Mouse (Mus musculus): ENCODE measurements around the gene Ece1.

Ece1 gene

DNA sequence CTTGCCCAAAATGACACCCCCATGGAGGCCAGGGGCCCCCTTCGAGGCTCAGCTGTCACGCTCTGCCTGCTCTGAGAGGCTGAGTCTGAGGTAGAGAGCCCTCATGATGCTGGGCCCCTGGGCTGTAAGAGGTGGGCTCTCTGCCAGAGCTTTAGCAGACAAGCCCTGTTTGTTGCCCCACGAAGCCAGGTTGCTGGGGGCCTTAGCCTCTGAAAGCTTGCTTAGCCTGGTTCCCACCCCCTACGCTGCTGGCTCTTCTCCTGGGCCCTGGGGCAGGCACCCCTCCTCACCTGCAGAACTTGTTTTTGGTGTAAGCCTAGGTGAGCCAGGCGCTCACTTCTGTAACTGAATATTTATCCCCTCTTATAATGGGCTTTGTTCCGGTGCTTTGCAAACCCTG is 55.6 kb downstream of the Ece1 start:
- DNase-seq (ENCODE audit: low spot score) = no peak

- DNase-seq (ENCODE audit: low spot score) = no peak
Observed at GRCm38 (mm10) chr4:137918559-137918958, 56.5 kb downstream of the Ece1 start.

- no peak for DNase-seq (ENCODE audit: low spot score)
Observed at GRCm38 (mm10) chr4:137919116-137919515, 57.1 kb downstream of the Ece1 start.

DNA sequence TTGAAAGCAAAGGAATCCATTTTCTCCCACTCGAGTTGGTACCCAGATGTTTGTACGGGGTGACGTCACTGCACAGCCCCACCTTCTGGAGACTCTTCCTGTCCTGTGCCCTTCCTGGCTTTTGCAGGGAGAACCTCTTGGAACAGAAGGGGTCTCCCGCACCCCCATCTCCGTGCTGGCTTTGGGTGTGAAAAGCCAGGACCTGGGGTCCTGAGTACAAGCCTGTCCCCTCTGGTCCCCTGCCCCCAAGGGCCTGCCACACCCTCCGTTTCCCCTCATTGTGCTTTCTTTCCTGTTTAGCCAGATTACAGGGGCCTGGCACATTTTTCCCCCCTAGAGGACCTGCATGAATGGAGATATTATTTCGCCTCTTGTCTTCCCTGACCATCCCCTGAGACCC is 58.0 kb downstream of the Ece1 start:
- DNase-seq (ENCODE audit: low spot score) = no peak

DNA sequence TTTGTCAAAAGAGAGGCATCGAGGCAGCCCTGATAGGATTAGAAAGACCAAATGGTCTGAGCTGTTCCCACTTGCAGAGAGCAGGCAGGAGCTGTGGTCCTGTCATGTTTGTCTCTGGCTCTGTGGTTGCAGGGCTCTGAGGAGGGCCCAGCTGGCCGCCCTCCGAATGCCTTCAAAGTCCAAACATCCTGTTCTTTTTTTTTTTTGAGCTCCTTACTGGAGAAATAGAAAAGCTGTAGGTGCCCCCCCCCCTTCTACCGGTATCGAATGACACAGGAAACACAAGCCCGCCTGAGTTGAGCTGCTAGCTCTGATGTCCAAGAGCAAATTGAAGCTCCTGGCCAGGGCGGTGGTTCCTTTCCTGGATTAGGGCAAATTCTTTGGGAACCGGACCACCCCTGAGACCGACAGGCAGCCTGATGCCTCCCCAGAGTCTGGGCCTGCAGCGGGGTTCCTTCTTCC is 58.5 kb downstream of the Ece1 start:
- peak; percentile 75 for DNase-seq (ENCODE audit: low spot score)

GRCm38 (mm10) chr4:137921510-137921909 is 59.5 kb downstream of the Ece1 start:
- DNase-seq (ENCODE audit: low spot score) = no peak

- DNase-seq (ENCODE audit: low spot score) = no peak
Observed at GRCm38 (mm10) chr4:137923052-137923451, 61.0 kb downstream of the Ece1 start.

GRCm38 (mm10) chr4:137925176-137925575 is 63.1 kb downstream of the Ece1 start:
- no peak for DNase-seq (ENCODE audit: low spot score)

DNA sequence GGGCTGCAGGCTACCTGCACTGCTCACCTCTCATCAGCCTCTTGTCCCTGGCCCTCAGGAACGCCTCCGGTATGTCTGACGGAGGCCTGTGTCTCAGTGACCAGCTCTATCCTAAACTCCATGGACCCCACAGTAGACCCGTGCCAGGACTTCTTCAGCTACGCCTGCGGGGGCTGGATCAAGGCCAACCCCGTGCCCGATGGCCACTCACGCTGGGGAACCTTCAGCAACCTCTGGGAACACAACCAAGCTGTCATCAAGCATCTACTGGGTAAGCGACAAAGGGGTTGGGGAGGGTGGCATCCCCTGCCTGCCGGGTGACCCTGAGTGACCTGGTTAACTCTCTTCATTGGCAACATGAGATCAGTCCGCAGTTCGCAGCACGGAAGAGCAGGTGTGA is 64.1 kb downstream of the Ece1 start:
- no peak for DNase-seq (ENCODE audit: low spot score)

GRCm38 (mm10) chr4:137927136-137927535 is 65.1 kb downstream of the Ece1 start:
- no peak for DNase-seq (ENCODE audit: low spot score)

GRCm38 (mm10) chr4:137927741-137928535 is 65.9 kb downstream of the Ece1 start:
- DNase-seq (ENCODE audit: low spot score) = no peak

GRCm38 (mm10) chr4:137928813-137929212 is 66.8 kb downstream of the Ece1 start:
- DNase-seq (ENCODE audit: low spot score) = no peak

DNA sequence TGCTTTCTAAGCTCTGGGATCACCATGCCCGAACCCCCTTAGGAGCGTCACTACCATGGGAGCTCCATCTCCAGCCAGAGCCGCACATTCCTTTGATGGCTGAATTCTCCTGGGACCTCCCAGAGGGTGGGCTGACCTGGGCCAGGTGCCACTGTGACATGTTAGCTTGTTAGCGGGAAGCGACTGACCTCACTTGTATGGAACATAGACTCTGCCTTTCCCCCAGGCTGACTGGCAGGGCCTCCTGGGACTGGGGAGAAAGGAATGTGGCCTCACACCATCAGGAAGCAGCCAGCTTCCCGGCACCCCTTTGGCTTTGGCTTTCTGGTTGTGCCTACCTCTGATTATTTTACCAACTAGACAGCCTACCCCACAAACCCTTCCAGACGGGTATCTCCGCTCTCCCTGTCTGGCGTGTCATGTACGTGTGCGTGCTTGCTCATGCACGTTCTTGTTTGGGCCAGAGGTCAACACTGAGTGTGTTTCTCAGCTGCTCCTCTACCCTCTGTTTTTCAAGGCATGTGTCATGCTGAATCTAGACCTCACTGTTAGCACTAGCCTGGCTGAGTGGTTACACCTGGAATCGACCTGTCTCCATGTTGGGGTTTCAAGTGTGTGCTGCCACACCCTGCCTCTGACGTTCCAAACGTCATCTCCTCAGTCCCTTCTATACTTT is 67.4 kb downstream of the Ece1 start:
- no peak for DNase-seq (ENCODE audit: low spot score)

DNA sequence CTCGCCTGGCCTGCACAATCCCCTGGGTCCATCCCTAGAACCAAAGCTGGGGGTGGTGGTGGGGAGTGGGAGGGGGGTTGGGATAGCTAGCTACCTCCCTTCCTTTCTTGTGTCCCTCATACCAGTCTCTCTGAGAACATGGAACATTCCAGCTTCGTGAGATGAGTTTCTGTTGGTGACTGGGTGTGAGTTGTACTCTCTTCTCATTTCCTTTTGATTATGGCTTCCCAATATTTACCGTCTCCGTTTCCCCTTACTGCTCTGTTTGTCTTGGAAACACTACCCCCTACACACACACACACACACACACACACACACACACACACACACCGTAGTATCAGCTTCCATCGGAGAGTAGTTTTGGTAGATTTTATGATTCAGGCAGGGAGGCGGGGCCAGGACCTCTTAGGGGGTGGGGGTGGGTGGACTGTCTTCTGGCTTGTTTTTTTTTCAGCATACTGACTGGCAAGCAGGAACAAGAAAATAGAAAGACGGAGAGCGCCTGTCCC is 68.5 kb downstream of the Ece1 start:
- DNase-seq (ENCODE audit: low spot score) = no peak

DNA sequence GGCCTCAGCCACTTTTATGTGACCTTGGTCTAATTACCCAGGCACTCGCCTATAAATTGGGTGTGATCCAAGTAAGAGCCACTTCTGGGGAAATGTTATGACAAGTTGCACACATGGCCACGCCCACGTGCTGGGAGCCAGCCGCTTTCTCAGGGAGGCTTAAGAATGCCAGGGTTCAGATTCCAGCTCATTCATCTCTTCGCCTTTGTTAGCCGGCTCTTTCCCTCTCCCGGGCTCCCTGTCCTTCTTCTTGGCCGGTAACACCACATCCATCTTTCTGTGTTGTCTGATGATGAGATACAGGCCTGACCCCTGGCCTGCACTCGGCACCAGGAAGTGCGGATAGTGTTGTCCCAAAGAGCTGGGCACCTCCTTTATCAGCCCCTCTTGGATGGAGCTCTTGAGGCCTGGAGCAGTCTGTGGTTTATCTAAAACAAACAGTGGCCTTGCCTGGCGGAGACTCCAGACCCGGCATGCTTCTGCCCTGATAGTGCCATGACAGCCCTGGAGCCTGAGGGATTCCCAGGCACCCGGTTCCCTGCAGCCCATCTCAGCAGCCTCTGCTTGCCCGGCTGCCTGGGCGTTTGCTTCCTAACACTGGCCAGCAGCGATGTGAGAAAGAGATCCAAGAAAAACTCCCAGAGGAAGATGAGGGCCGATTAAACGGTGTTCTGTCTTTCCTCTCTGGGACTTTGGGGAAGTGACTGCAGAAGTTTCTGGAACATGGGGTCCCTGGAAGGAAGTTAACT is 69.1 kb downstream of the Ece1 start:
- DNase-seq (ENCODE audit: low spot score) = peak; percentile 93

- no peak for DNase-seq (ENCODE audit: low spot score)
Observed at GRCm38 (mm10) chr4:137932554-137933178, 70.6 kb downstream of the Ece1 start.

GRCm38 (mm10) chr4:137933328-137933727 is 71.3 kb downstream of the Ece1 start:
- no peak for DNase-seq (ENCODE audit: low spot score)

- no peak for DNase-seq (ENCODE audit: low spot score)
Observed at GRCm38 (mm10) chr4:137936134-137936533, 74.1 kb downstream of the Ece1 start.

DNA sequence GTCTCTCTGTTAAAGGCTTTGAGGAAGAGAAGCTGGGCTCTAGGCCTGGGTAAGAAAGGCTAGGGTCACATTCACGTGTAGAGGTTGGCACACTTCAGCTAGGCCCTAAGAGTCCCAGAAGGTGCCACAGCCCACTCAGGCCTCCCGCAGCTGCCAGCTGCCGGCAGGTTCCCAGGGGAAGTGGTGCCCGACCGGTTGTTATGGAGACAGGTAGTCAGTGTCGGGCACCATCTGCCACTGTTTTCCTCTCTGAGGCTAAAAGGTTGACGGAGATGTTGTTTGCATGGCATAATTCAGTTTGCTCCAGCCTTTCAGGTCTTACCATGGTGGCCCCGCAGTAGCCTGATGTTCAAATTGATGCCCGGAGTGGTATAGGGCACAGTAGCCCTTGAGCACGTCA is 78.0 kb downstream of the Ece1 start:
- no peak for DNase-seq (ENCODE audit: low spot score)

DNA sequence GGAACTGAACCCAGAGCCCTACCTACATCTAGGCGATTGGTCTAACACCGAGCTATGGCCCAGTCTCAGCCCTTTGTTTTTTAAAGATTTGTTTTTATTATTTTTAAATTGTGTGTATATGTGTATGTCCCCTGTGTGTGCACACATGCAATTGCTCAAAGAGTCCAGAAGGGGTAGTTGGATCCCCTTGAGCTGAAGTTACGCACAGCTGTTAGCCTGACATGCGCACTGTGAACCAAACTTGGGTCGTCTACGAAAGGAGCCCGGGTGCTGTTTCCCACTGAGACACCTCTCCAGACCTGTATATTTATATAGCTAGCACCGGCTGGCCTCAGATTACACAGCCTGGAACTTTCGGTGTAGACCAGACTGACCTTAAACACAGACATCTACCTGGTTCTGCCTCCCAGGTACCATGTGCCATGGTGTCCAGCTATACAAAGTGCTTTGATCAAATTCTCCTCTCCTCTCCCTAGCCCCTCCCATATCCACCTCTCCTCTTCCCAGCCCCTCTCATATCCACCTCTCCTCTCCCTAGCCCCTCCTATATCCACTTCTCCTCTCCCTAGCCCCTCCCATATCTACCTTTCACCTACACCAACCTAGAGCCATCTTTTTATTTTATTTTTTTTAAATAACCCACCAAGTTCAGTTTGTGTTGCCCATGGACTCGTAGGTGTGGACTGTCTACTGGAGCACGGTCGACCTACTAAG is 79.3 kb downstream of the Ece1 start:
- no peak for DNase-seq (ENCODE audit: low spot score)

All from embryo, embryonic 10.5 days (tissue).